Mouse (Mus musculus): ENCODE results near the gene Rasal1.

Rasal1 gene

GRCm38 (mm10) chr5:120648569-120649373 lies at the start of gene Rasal1:
Gene Rasal1 (plus strand): TSS chr5:120648812.
- DNase-seq (ENCODE audit: extremely low spot score), result peak; percentile 58

DNA sequence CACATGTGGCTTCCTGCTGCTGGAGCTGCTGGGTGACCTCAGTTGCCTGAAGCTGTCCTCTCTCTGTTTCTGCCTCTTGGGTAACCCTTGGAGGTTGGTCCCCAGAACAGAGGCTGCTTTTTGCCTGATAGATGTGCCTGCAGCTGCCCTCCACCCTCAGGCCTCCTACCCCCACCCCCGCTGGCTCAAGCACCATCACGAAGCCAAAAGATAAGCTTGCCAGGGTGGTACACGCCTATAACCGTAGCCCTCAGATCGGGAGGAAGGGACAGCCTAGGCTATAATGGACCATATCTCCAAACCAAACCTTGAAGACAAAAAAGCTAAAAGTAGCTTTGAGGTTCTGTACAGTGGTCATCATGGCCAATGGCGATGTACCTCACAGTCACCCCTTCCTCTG lies 49.0 kb upstream of the Rasal1 start:
- DNase-seq (ENCODE audit: extremely low spot score), result no peak

- DNase-seq (ENCODE audit: extremely low spot score), result peak; percentile 60
Observed at GRCm38 (mm10) chr5:120600946-120601668, 47.5 kb upstream of the Rasal1 start.

- no peak for DNase-seq (ENCODE audit: extremely low spot score)
Observed at GRCm38 (mm10) chr5:120602210-120602609, 46.4 kb upstream of the Rasal1 start.

GRCm38 (mm10) chr5:120603515-120603914 lies 45.1 kb upstream of the Rasal1 start:
- DNase-seq (ENCODE audit: extremely low spot score), result no peak

DNA sequence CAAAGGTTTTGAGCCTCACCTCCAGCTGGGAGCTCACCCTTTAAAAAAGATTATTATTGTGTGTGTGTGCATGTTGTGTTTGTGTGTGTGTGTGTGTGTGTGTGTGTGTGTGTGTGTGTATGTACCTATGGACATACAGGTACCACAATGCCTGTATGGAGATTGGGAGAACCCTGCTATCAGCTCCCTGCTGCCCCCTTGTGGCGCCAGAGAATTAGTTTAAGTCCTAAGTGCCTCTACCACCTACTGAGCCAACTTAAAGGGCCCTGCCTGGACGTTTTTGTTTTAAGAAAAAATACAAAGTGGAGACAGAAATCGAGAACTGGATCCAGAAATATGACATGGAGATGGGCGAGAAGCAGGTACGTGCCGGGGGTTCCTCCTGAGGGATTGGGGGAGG lies 43.8 kb upstream of the Rasal1 start:
- DNase-seq (ENCODE audit: extremely low spot score), result peak; percentile 80

- DNase-seq (ENCODE audit: extremely low spot score), result no peak
Observed at GRCm38 (mm10) chr5:120605241-120605661, 43.4 kb upstream of the Rasal1 start.

GRCm38 (mm10) chr5:120605688-120606087 lies 42.9 kb upstream of the Rasal1 start:
- peak; percentile 89 for DNase-seq (ENCODE audit: extremely low spot score)

GRCm38 (mm10) chr5:120606590-120607200 lies 41.9 kb upstream of the Rasal1 start:
- DNase-seq (ENCODE audit: extremely low spot score), result no peak

DNA sequence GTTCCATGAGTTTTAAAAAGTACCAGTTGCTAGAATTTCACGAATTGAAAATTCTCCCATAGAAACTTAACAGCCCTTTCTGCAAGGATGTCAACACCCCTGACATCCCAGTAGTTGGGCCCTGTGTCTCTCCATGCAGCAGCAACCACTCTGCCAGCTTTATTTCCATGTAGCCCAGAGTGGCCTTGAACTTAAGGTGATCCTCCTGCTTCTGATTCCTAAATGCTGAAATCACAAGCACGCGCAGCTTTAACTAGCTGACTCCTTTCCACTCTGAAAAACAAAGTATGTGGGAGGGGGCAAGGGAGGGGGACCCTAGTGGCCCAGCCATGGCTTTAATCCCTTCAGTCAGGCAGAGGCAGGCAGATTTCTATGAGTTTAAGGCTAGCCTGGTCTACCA lies 41.3 kb upstream of the Rasal1 start:
- DNase-seq (ENCODE audit: extremely low spot score), result no peak

DNA sequence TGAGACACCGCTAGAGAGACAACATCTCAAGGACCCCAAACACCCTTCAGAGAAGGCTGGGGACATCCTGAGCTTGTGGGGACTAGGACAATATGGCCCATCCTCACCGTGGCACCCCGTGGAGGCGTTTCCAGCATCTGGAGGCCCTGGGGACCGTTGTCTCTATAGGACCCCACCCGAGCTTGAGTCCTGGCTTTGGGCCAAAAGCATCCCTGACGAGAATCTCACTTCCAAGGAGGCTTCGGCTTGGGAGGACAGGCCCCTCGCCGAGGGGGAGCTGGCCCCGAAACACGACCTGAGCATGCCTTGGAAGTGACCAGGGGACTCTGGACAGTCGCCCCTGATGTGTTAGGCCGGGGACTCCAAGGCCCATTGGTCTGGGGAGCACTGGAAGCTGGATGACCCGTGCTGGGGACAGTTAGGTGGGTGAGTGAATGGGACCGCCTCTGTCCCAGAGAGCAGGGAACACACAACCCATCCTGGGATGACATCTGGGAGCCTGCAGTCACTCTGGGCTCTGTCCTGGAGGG lies 39.3 kb upstream of the Rasal1 start:
- DNase-seq (ENCODE audit: extremely low spot score), result no peak

GRCm38 (mm10) chr5:120610906-120611305 lies 37.7 kb upstream of the Rasal1 start:
- no peak for DNase-seq (ENCODE audit: extremely low spot score)

DNA sequence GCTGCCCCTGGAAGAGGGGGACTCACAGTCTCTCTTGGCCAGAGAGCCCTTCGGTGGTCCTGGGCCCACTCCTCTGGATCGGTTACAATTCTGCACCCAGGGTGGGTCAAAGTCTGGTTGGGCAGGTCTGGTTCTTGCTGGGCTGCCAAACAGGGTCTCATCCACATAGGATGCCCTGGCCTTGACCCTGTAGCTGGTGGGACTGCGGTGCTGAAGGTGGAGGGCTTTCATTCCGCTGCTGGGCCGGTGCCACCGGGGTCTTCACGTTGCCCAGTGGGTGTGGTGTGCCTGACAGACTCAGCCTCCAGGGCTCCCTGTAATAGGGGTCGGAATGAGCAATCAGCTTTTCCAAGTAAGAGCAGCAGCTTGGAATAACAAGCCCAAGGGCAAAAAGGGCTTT lies 37.2 kb upstream of the Rasal1 start:
- no peak for DNase-seq (ENCODE audit: extremely low spot score)

- peak; percentile 99 for DNase-seq (ENCODE audit: extremely low spot score)
Observed at GRCm38 (mm10) chr5:120612442-120612821, 36.2 kb upstream of the Rasal1 start, which contains the start of the genes Rita1 and Ddx54. Gene Rita1 (minus strand): TSS chr5:120612589. Gene Ddx54 (plus strand): TSS chr5:120612739.

- peak; percentile 99 for DNase-seq (ENCODE audit: extremely low spot score)
Observed at GRCm38 (mm10) chr5:120612822-120613604, 35.6 kb upstream of the Rasal1 start.

DNA sequence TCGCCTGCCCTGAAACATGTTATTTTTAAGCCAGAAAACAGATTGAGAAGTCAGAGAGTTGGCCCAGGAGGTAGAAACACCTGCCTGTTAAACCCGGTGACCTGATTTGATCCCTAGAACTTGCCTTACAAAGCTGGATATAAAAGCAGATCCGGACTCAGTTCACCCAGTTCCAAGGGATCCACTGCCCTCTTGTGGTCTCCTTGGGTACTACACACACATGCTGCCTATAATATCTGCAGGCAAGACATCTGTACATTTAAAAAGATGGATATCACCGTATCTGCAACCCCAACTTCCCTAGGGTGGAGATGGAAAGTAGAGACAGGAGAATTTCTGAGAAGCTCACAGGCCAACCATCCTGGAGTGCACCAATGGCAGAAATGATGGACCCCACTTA lies 32.7 kb upstream of the Rasal1 start:
- no peak for DNase-seq (ENCODE audit: extremely low spot score)

DNA sequence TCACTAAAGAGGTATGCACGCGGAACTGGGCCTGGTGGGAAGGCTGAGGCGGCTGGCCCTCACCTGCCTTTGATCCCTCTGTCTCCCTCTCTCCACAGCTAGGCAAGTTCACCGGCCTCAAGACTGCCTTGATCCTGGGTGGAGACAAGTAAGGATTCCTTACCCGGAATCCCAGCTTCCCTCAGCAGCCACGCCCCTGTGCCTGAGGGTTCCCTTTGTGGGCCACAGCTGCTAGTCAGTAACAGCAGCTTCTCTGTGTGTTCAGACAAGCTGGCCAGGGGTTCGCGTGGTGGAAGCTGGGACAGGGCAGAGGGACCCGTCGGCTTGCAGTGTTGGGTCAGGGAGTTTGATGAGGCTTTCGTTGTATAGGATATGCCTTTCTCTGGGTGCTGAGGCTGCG lies 29.8 kb upstream of the Rasal1 start:
- no peak for DNase-seq (ENCODE audit: extremely low spot score)

DNA sequence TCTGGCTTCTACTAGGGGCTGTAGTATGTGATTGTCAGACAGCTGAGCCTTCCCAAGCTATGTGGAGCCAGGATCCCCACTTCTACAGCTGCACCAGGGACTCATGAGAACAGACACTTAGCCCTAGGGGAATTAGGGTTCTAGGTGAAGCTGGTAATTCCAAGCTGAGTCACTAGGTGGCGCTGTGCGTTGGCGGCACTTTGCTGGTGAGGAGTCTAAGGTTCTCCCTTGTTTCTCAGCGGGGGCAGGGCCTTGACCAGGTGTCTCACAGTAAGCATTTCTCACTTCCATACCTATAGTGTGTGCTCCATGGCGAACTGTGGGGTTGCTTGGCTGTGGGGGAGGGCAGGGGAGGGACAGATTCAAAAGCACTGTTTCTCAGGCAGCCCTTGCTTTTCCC lies 29.4 kb upstream of the Rasal1 start:
- DNase-seq (ENCODE audit: extremely low spot score), result peak; percentile 67

DNA sequence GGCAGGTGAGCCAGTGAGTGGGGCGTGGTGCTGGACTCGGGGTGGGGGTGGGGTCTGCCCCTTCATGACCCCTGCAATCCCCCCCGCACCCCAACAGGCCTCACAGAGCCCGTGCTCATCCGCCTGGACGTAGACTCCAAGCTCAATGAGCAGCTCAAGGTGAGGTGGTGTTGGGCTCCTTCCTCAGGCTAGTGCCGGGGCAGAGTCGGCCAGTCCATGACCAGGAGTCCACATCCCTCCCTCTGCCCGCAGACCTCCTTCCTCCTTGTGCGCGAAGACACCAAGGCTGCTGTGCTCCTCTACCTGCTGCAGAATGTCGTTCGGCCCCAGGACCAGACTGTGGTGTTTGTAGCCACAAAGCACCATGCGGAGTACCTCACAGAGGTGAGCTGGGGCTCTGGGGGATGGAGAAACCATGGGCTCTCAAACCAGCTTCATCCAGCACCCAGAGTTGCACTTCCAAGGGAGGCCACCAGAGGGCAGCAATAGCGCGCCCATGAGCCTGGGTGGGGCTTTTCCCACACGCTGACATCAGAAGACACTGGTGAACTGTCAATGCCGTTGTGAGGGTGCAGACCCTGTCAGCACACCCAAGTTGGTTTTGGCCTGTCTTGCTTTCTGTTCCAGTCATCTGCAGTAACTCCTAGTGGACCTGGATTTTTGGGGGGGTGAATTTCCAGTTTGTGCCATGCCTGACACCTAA lies 28.1 kb upstream of the Rasal1 start:
- peak; percentile 83 for DNase-seq (ENCODE audit: extremely low spot score)

DNA sequence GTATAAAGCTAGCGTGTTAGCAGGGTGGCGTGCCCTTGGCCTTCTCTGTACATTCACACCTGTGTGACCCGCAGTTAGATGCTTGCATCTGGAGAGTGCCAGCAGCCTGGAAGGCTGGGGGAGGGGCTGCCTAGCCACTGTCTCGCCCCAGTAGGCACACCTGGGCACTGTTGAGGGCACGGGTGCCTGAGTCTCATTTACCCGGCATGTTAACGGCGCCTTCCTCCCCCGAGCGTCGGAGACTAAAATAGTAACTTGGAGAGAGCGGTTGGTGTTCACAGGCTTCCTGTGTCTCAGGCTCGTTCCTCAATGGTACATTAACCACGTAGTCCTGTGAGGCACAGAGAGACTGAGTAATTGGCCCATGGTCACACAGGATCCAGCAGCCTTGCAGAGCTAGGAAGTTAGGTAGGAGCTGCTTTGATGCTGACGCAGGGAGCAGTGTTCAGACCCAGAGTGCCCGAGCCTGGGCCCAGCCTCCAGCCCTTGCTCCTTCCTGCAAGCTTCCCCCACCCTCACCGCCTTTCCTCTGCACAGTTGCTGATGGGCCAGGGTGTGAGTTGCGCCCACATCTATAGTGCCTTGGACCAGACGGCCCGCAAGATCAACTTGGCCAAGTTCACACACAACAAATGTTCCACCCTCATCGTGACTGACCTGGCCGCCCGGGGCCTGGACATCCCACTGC lies 27.4 kb upstream of the Rasal1 start:
- no peak for DNase-seq (ENCODE audit: extremely low spot score)

All from embryo, embryonic 9.5 days (tissue).